Mouse (Mus musculus): ENCODE measurements around the gene Fam53b. TPM values are rescaled to one million over a fixed set of nuclear protein-coding genes. Genes with fewer than 3 reads are reported as not detected.

Gene Fam53b
- polyA plus RNA-seq (2014; fragmentation: Nextera tagmentation; extraction: Ambion mirVana): 20.4 and 23.2 TPM in 2 replicates

GRCm38 (mm10) chr7:132813416-132814088, at the start of gene Fam53b:
Gene Fam53b, minus strand, starts transcription at chr7:132813886.
- under 1% methylated on average over 78 of the region's 85 CpGs for WGBS
- Histone ChIP-seq H3K9me3 (ENCODE audit: control insufficient read depth, low read length) (no peaks in the 10 kb centered on the region), H3K4me3 (ENCODE audit: low read depth, low read length) (peak within 1 kb of the TSS; percentile 76), H3K27me3 (replicated peaks; ENCODE audit: control insufficient read depth, insufficient read depth, low read length) (no peaks in the 10 kb centered on the region), H3K27ac (ENCODE audit: low read depth) (peak within 1 kb of the TSS; percentile 90), H3K4me2 (ENCODE audit: low read length) (peak within 1 kb of the TSS; percentile 87), H3K9ac (ENCODE audit: low read length) (peak within 1 kb of the TSS; percentile 78), H3K36me3 (ENCODE audit: control insufficient read depth, insufficient read depth, low read length) (no peaks in the 10 kb centered on the region), H3K4me1 (replicated peaks; ENCODE audit: control insufficient read depth, insufficient read depth, low read length) (peaks cover 40% of the 10 kb centered on the region)
- DNase-seq (ENCODE audit: low spot score) (peak; percentile 88), ATAC-seq (replicated peaks; ENCODE audit: low FRiP score, low TSS enrichment, low read depth) (peak; percentile 66)

GRCm38 (mm10) chr7:132859042-132859958, 45.6 kb upstream of the Fam53b start, which contains the start of gene Abraxas2:
Gene Abraxas2, plus strand, starts transcription at chr7:132859225.
- H3K4me1 ChIP-seq (replicated peaks; ENCODE audit: control insufficient read depth, insufficient read depth, low read length): peaks cover 6% of the 10 kb centered on the region
- peak within 1 kb of the TSS; percentile 100 for H3K4me3 ChIP-seq (ENCODE audit: low read depth, low read length)
- peak; percentile 93 for ATAC-seq (replicated peaks; ENCODE audit: low FRiP score, low TSS enrichment, low read depth)
- DNase-seq (ENCODE audit: low spot score): peak; percentile 92
- 1% methylated on average over 53 of the region's 53 CpGs for WGBS
- H3K36me3 ChIP-seq (ENCODE audit: control insufficient read depth, insufficient read depth, low read length): no peaks in the 10 kb centered on the region
- H3K27me3 ChIP-seq (replicated peaks; ENCODE audit: control insufficient read depth, insufficient read depth, low read length): no peaks in the 10 kb centered on the region
- H3K9me3 ChIP-seq (ENCODE audit: control insufficient read depth, low read length): no peaks in the 10 kb centered on the region
- peak within 1 kb of the TSS; percentile 79 for H3K9ac ChIP-seq (ENCODE audit: low read length)
- H3K4me2 ChIP-seq (ENCODE audit: low read length): peak within 1 kb of the TSS; percentile 76
- peak within 1 kb of the TSS; percentile 77 for H3K27ac ChIP-seq (ENCODE audit: low read depth)

- Histone ChIP-seq H3K27me3 (replicated peaks; ENCODE audit: control insufficient read depth, insufficient read depth, low read length) (no peaks in the 10 kb centered on the region), H3K9ac (ENCODE audit: low read length) (no peak overlapping the region), H3K36me3 (ENCODE audit: control insufficient read depth, insufficient read depth, low read length) (no peaks in the 10 kb centered on the region), H3K4me3 (ENCODE audit: low read depth, low read length) (no peak overlapping the region), H3K4me2 (ENCODE audit: low read length) (no peak overlapping the region), H3K9me3 (ENCODE audit: control insufficient read depth, low read length) (no peaks in the 10 kb centered on the region), H3K27ac (ENCODE audit: low read depth) (no peak overlapping the region), H3K4me1 (replicated peaks; ENCODE audit: control insufficient read depth, insufficient read depth, low read length) (peaks cover 6% of the 10 kb centered on the region)
- 74% methylated on average over 5 of the region's 5 CpGs for WGBS
- no peak for DNase-seq (ENCODE audit: low spot score)
- no peak for ATAC-seq (replicated peaks; ENCODE audit: low FRiP score, low TSS enrichment, low read depth)
These were observed 44.4 kb upstream of the Fam53b start for GRCm38 (mm10) chr7:132858043-132858608.

DNA sequence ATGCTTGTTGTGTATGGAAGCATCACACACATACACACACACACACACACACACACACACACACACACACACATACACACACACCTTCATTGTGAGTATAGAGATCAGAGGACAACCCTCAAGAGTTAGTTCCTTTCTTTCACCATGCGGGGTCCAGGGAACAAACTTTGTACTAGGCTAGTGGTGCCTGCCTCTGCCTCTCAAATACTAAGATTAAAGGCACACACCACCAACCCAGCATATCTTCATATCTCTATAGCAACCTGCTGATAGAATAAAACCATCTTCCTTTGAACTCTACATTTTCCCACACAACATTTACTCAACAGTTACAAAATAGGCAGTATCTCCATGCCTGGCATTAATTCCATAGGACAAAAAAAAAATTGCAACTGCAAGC, 42.4 kb upstream of the Fam53b start:
- 67% methylated on average over 1 of the region's 1 CpGs for WGBS
- H3K4me1 ChIP-seq (replicated peaks; ENCODE audit: control insufficient read depth, insufficient read depth, low read length): peaks cover 8% of the 10 kb centered on the region
- no peaks in the 10 kb centered on the region for H3K36me3 ChIP-seq (ENCODE audit: control insufficient read depth, insufficient read depth, low read length)
- H3K27ac ChIP-seq (ENCODE audit: low read depth): no peak overlapping the region
- no peaks in the 10 kb centered on the region for H3K9me3 ChIP-seq (ENCODE audit: control insufficient read depth, low read length)
- no peak overlapping the region for H3K4me3 ChIP-seq (ENCODE audit: low read depth, low read length)
- ATAC-seq (replicated peaks; ENCODE audit: low FRiP score, low TSS enrichment, low read depth) (no peak), DNase-seq (ENCODE audit: low spot score) (no peak)
- no peak overlapping the region for H3K9ac ChIP-seq (ENCODE audit: low read length)
- H3K27me3 ChIP-seq (replicated peaks; ENCODE audit: control insufficient read depth, insufficient read depth, low read length): no peaks in the 10 kb centered on the region
- no peak overlapping the region for H3K4me2 ChIP-seq (ENCODE audit: low read length)

DNA sequence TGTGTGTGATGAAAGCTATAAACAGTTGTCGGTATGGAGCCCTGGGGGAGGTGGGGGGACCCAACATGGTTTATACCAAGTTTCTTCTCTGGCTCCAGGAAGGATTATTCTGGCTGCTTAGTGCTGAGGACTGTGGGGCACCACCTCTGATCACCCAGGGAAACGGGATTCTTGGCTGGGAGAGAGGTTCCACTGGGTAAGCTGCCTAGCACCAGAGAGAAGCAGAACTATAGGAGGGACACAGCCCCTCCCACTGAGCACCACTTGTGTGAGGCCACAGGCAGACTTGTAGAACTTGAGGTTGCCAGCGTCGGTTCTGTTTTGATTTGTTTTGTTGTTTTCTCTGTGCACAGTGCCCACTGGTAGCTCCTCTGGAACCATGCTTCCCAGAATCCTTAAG, 40.3 kb upstream of the Fam53b start:
- H3K27ac ChIP-seq (ENCODE audit: low read depth): no peak overlapping the region
- no peak overlapping the region for H3K4me3 ChIP-seq (ENCODE audit: low read depth, low read length)
- no peak overlapping the region for H3K9ac ChIP-seq (ENCODE audit: low read length)
- no peaks in the 10 kb centered on the region for H3K9me3 ChIP-seq (ENCODE audit: control insufficient read depth, low read length)
- H3K4me1 ChIP-seq (replicated peaks; ENCODE audit: control insufficient read depth, insufficient read depth, low read length): 0 out of 2 replicates have a peak, but pooled peaks cover 5% of the 10 kb centered on the region
- peaks cover 17% of the 10 kb centered on the region for H3K36me3 ChIP-seq (ENCODE audit: control insufficient read depth, insufficient read depth, low read length)
- ATAC-seq (replicated peaks; ENCODE audit: low FRiP score, low TSS enrichment, low read depth): no peak
- no peak for DNase-seq (ENCODE audit: low spot score)
- no peaks in the 10 kb centered on the region for H3K27me3 ChIP-seq (replicated peaks; ENCODE audit: control insufficient read depth, insufficient read depth, low read length)
- 69% methylated on average over 4 of the region's 4 CpGs for WGBS
- no peak overlapping the region for H3K4me2 ChIP-seq (ENCODE audit: low read length)

DNA sequence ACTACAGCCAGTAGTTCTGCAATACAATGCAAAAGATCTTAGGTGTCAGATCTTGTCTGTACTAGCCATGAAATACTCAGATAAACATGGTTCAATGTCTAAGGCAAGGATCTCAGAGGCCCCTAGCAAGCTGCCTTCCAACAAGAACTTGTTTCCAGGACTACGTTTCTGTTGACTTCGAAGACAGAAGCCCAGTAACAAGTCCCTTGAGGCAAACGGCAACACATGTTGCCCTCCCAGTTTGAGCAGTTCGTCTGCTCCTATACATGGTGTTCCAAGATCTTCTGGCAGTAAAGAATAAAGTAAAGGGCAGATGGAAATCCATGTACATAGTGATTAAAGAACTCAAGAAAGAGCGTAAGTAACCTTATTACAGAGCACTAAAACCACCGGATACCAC, 39.7 kb upstream of the Fam53b start:
- 86% methylated on average over 6 of the region's 6 CpGs for WGBS
- H3K27ac ChIP-seq (ENCODE audit: low read depth): no peak overlapping the region

GRCm38 (mm10) chr7:132852173-132852844, 38.6 kb upstream of the Fam53b start, which contains the start of gene Eef1akmt2:
Gene Eef1akmt2, minus strand, starts transcription at chr7:132852673.
- H3K9me3 ChIP-seq (ENCODE audit: control insufficient read depth, low read length): no peaks in the 10 kb centered on the region
- peak within 1 kb of the TSS; percentile 67 for H3K4me3 ChIP-seq (ENCODE audit: low read depth, low read length)
- H3K36me3 ChIP-seq (ENCODE audit: control insufficient read depth, insufficient read depth, low read length): peaks cover 32% of the 10 kb centered on the region
- peak within 1 kb of the TSS; percentile 84 for H3K9ac ChIP-seq (ENCODE audit: low read length)
- DNase-seq (ENCODE audit: low spot score): peak; percentile 93
- H3K27ac ChIP-seq (ENCODE audit: low read depth): peak within 1 kb of the TSS; percentile 94
- peak within 1 kb of the TSS; percentile 76 for H3K4me2 ChIP-seq (ENCODE audit: low read length)
- 0 out of 2 replicates have a peak, but pooled peaks cover 5% of the 10 kb centered on the region for H3K4me1 ChIP-seq (replicated peaks; ENCODE audit: control insufficient read depth, insufficient read depth, low read length)
- peak; percentile 95 for ATAC-seq (replicated peaks; ENCODE audit: low FRiP score, low TSS enrichment, low read depth)
- no peaks in the 10 kb centered on the region for H3K27me3 ChIP-seq (replicated peaks; ENCODE audit: control insufficient read depth, insufficient read depth, low read length)
- WGBS: under 1% methylated on average over 37 of the region's 37 CpGs

More for the DNA sequence above, 39.7 kb upstream of the Fam53b start:
- Histone ChIP-seq H3K27me3 (replicated peaks; ENCODE audit: control insufficient read depth, insufficient read depth, low read length) (no peaks in the 10 kb centered on the region), H3K9ac (ENCODE audit: low read length) (no peak overlapping the region), H3K4me3 (ENCODE audit: low read depth, low read length) (no peak overlapping the region), H3K4me1 (replicated peaks; ENCODE audit: control insufficient read depth, insufficient read depth, low read length) (0 out of 2 replicates have a peak, but pooled peaks cover 5% of the 10 kb centered on the region), H3K36me3 (ENCODE audit: control insufficient read depth, insufficient read depth, low read length) (peaks cover 22% of the 10 kb centered on the region), H3K4me2 (ENCODE audit: low read length) (no peak overlapping the region), H3K9me3 (ENCODE audit: control insufficient read depth, low read length) (no peaks in the 10 kb centered on the region)
- no peak for DNase-seq (ENCODE audit: low spot score)
- no peak for ATAC-seq (replicated peaks; ENCODE audit: low FRiP score, low TSS enrichment, low read depth)

DNA sequence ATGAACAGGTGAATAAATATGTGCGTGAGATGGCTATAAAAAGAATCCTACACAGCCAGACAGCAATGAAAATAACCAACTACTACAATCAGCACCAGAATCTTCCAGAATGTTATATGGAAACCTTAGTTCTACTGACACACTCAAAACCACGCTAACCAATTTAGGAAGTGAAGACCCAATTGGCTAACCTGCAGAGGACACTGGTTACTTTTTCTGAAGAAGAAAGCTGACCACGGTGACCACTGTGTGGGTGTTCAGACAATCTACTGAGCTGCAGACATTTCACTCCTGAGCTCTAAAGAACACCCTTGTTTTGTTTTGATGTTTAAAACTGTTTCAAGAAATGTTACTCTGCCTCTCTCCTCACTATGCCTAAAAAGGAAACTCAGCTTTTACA, 29.5 kb upstream of the Fam53b start:
- H3K27me3 ChIP-seq (replicated peaks; ENCODE audit: control insufficient read depth, insufficient read depth, low read length): no peaks in the 10 kb centered on the region
- no peak overlapping the region for H3K27ac ChIP-seq (ENCODE audit: low read depth)
- no peak for DNase-seq (ENCODE audit: low spot score)
- no peak for ATAC-seq (replicated peaks; ENCODE audit: low FRiP score, low TSS enrichment, low read depth)
- no peak overlapping the region for H3K4me2 ChIP-seq (ENCODE audit: low read length)
- no peak overlapping the region for H3K9ac ChIP-seq (ENCODE audit: low read length)
- 93% methylated on average over 3 of the region's 3 CpGs for WGBS
- no peak overlapping the region for H3K4me3 ChIP-seq (ENCODE audit: low read depth, low read length)
- no peaks in the 10 kb centered on the region for H3K9me3 ChIP-seq (ENCODE audit: control insufficient read depth, low read length)
- H3K36me3 ChIP-seq (ENCODE audit: control insufficient read depth, insufficient read depth, low read length): peaks cover 65% of the 10 kb centered on the region
- no peaks in the 10 kb centered on the region for H3K4me1 ChIP-seq (replicated peaks; ENCODE audit: control insufficient read depth, insufficient read depth, low read length)

Data from intestine, embryonic 14.5 days (tissue).